8 mouse cellular contexts compared by ENCODE assay signal in genomic region chr5:139149006-139149672, GRCm38 (mm10). TPM values are rescaled to one million over a fixed set of nuclear protein-coding genes. Genes with fewer than 3 reads are reported as not detected.
DNase-seq lines count a peak whose midpoint lies in the region; ATAC-seq lines count a peak whose summit lies in the region.

No protein-coding gene starts in this region.

- H3K36me3 ChIP-seq in kidney, embryonic 16.5 days (ENCODE audit: insufficient read depth, low read length), result peaks cover 18% of the 10 kb centered on the region
- H3K36me3 ChIP-seq in hindbrain, embryonic 10.5 days, result peaks cover 27% of the 10 kb centered on the region

- peak overlapping the region; percentile 65 for H3K27ac ChIP-seq in kidney, embryonic 16.5 days (ENCODE audit: low read length)
- H3K27ac ChIP-seq in brown adipose tissue, adult 24 weeks (replicated peaks; ENCODE audit: low read depth, low read length), result no peak overlapping the region
- peak overlapping the region; percentile 87 for H3K27ac ChIP-seq in hindbrain, embryonic 10.5 days

- WGBS in kidney, embryonic 16.5 days, result 16% methylated on average over 11 of the region's 11 CpGs
- WGBS in hindbrain, embryonic 10.5 days, result 27% methylated on average over 11 of the region's 11 CpGs

- no peaks in the 10 kb centered on the region for H3K27me3 ChIP-seq in kidney, embryonic 16.5 days (ENCODE audit: insufficient read depth, low read length)
- no peaks in the 10 kb centered on the region for H3K27me3 ChIP-seq in hindbrain, embryonic 10.5 days (ENCODE audit: insufficient read depth, poor library complexity, severe bottlenecking)

- ATAC-seq in kidney, embryonic 16.5 days (ENCODE audit: low FRiP score, low TSS enrichment), result peak; percentile 83
- ATAC-seq in megakaryocyte-erythroid progenitor cell, adult 5-6 weeks (replicated peaks; ENCODE audit: low FRiP score, low TSS enrichment, poor library complexity, severe bottlenecking), result peak; percentile 39

- peak overlapping the region; percentile 57 for H3K4me2 ChIP-seq in kidney, embryonic 16.5 days (replicated peaks; ENCODE audit: low read depth, low read length)

- peaks cover 17% of the 10 kb centered on the region for H3K4me1 ChIP-seq in kidney, embryonic 16.5 days (ENCODE audit: insufficient read depth, low read length)
- 0 out of 2 replicates have a peak, but pooled peaks cover 3% of the 10 kb centered on the region for H3K4me1 ChIP-seq in brown adipose tissue, adult 24 weeks (ENCODE audit: control insufficient read depth, insufficient read depth, insufficient read length, low read length)
- peaks cover 21% of the 10 kb centered on the region for H3K4me1 ChIP-seq in hindbrain, embryonic 10.5 days (replicated peaks)

- peak overlapping the region; percentile 91 for H3K4me3 ChIP-seq in kidney, embryonic 16.5 days (ENCODE audit: low read length)
- H3K4me3 ChIP-seq in brown adipose tissue, adult 24 weeks (ENCODE audit: insufficient read depth, low read depth, low read length), result peak overlapping the region; percentile 58
- H3K4me3 ChIP-seq in hindbrain, embryonic 10.5 days, result peak overlapping the region; percentile 91

- DNase-seq in kidney, adult 8-10 months, result no peak
- DNase-seq in hindbrain, embryonic 10.5 days (ENCODE audit: low spot score), result no peak
- no peak for DNase-seq in MN1 (ENCODE audit: low spot score)
- no peak for DNase-seq in layer of hippocampus, postnatal 14 days (ENCODE audit: low spot score in 2 of 2)
- no peak for DNase-seq in frontal cortex, postnatal 10 days (ENCODE audit: low spot score in 2 of 2)

- no peaks in the 10 kb centered on the region for H3K9me3 ChIP-seq in kidney, embryonic 16.5 days (ENCODE audit: low read length)
- peaks cover 4% of the 10 kb centered on the region; the same call in 1 of the 2 replicates for H3K9me3 ChIP-seq in hindbrain, embryonic 10.5 days

- H3K9ac ChIP-seq in kidney, embryonic 16.5 days (replicated peaks; ENCODE audit: low read length), result peak overlapping the region; percentile 57

RNA-seq across cellular contexts. Expression of gene Prkar1b, which starts 0.7 kb away (rescaled TPM):
- 24.6 and 28.8 TPM in 2 replicates for polyA plus RNA-seq in kidney, embryonic 16.5 days (2015; fragmentation: Nextera tagmentation; extraction: Ambion mirVana)
- 1.0 and 2.3 TPM in 2 replicates for polyA plus RNA-seq in brown adipose tissue, adult 24 weeks (2012; ENCODE audit: insufficient read depth, insufficient read length, missing spikeins)
- polyA plus RNA-seq in hindbrain, embryonic 10.5 days (2016; fragmentation: Nextera tagmentation; extraction: Ambion mirVana), result 11.7 and 28.8 TPM in 2 replicates
- 3.1 TPM in 1 of 2 replicates, not detected in the other for total RNA-seq in megakaryocyte-erythroid progenitor cell, adult 5-6 weeks (2014; fragmentation: Nextera tagmentation)
- not detected in 2 replicates for total RNA-seq in megakaryocyte-erythroid progenitor cell, adult 5-6 weeks (2017)
- total RNA-seq in layer of hippocampus, postnatal 14 days (2021), result 100 to 1,000 TPM; 387 to 389 TPM

RNA-seq across cellular contexts. Expression of gene Dnaaf5, which starts 0.9 kb away (rescaled TPM):
- 7.2 and 9.1 TPM in 2 replicates for polyA plus RNA-seq in kidney, embryonic 16.5 days (2015; fragmentation: Nextera tagmentation; extraction: Ambion mirVana)
- 7.9 and 8.2 TPM in 2 replicates for polyA plus RNA-seq in brown adipose tissue, adult 24 weeks (2012; ENCODE audit: insufficient read depth, insufficient read length, missing spikeins)
- polyA plus RNA-seq in hindbrain, embryonic 10.5 days (2016; fragmentation: Nextera tagmentation; extraction: Ambion mirVana), result 8.7 and 10.3 TPM in 2 replicates
- 21.5 and 23.3 TPM in 2 replicates for total RNA-seq in megakaryocyte-erythroid progenitor cell, adult 5-6 weeks (2014; fragmentation: Nextera tagmentation)
- 8.3 and 9.5 TPM in 2 replicates for total RNA-seq in megakaryocyte-erythroid progenitor cell, adult 5-6 weeks (2017)
- total RNA-seq in layer of hippocampus, postnatal 14 days (2021), result 1 to 10 TPM; 7.0 to 7.4 TPM

RNA-seq across cellular contexts. Expression of gene Sun1, which starts 51.3 kb away (rescaled TPM):
- polyA plus RNA-seq in kidney, embryonic 16.5 days (2015; fragmentation: Nextera tagmentation; extraction: Ambion mirVana), result 62.0 and 62.8 TPM in 2 replicates
- polyA plus RNA-seq in brown adipose tissue, adult 24 weeks (2012; ENCODE audit: insufficient read depth, insufficient read length, missing spikeins), result 19.0 and 20.1 TPM in 2 replicates
- polyA plus RNA-seq in hindbrain, embryonic 10.5 days (2016; fragmentation: Nextera tagmentation; extraction: Ambion mirVana), result 44.1 and 50.2 TPM in 2 replicates
- total RNA-seq in megakaryocyte-erythroid progenitor cell, adult 5-6 weeks (2014; fragmentation: Nextera tagmentation), result 89.3 and 93.2 TPM in 2 replicates
- 72.3 and 92.9 TPM in 2 replicates for total RNA-seq in megakaryocyte-erythroid progenitor cell, adult 5-6 weeks (2017)
- total RNA-seq in layer of hippocampus, postnatal 14 days (2021), result 10 to 100 TPM; 66.9 to 73.5 TPM
